Mouse (Mus musculus) thymus, postnatal 4 days (tissue): ENCODE data around the gene Ccdc88c.
"Not testable (repeated sequence)": the region's sequence is repeated elsewhere in the genome, so short reads cannot be mapped to it uniquely, and the experiment has no call there.

Experiments used
- DNase-seq: peaks from one replicate; pipeline ENCODE4 v3.0.0; 2021

The Ccdc88c gene

DNA sequence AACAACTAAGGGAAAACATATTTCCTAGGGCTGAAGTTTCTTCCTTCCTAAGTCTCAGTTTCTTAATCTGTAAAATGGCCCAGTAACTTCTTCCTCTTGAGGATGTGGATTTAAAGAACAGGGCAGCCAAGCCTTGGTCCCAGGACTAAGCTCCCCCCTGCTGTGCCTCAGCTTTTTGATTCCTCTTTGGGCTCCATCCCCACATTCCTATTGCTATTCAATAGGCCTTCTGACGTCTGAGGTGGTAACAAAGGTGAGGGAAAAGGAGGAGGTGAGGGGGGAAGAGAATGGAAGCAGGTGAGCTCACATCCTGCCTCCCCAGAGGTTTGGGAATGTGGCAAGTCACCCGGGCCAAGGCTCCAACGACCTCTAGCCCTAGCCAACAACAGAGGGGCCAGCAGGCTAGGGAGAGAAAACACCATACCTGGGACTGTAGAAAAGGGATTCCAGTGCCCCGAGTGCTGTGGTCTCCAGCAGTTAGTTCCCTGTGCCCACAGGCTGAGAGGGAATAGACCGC, 12.4 kb downstream of the Ccdc88c start:
- no peak for DNase-seq

DNA sequence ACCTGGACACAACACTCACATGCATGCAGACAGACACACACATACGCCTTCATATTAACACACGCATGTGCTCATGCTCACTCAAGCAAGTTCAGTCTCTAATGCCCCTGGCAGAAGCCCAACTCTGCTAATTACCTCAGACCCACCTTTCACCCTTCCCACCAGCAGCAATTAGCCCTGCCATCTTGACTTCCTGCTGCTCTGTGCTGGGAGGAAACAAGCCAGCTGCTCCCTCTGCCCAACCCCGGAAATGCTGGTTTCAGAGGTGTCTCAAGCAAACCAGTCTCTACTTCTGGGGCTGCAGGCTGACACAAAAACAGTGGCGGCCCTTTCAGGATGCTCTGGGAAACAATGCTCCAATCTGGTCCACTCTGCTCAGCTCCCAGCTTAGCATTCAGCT, 12.9 kb downstream of the Ccdc88c start:
- DNase-seq, result peak; percentile 79

DNA sequence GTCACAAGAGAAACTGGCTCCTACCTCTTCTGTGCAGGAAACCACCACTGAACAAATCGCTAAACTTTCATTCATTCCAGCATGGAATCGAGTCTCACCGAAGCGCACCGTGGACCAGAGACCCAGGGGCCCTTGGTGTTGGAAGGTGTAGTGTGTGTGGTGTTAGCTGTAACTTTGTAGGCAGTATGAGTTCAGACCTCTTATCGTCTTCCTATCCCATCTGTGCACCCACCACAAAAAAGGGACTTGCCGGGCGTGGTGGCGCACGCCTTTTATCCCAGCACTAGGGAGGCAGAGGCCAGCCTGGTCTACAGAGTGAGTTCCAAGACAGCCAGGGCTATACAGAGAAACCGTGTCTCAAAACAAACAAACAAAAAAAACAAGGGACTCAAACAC, 13.7 kb downstream of the Ccdc88c start:
- DNase-seq, result peak; percentile 23

DNA sequence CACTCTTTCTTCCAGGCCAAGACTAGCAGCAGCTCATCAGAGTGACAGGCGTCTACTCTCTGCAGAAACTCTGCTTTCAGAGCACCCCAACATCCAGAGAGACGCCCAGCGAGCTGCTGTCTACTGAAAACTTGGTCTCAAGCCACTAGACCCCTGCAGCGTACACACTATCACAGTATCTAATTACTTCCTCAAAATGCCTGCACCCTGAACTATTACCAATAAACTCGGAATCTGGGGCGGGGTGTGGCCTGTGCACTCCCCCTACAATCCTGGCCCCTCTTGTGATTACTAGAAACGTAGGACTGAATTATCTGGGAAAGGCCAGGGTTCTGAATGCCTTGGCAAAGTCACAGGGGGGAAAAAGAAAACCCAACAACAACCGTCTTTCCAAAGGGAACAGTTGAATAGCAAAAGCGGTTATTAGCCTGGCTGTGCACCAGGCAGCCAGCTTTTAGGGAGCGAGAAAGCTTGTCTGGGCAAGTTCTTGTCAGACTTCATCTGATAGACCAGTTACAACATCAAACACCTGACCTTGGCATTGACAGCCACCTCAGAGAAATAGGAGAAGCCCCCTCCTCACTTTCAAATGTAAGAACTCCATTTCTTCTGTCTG, 14.2 kb downstream of the Ccdc88c start:
- DNase-seq, result no peak

DNA sequence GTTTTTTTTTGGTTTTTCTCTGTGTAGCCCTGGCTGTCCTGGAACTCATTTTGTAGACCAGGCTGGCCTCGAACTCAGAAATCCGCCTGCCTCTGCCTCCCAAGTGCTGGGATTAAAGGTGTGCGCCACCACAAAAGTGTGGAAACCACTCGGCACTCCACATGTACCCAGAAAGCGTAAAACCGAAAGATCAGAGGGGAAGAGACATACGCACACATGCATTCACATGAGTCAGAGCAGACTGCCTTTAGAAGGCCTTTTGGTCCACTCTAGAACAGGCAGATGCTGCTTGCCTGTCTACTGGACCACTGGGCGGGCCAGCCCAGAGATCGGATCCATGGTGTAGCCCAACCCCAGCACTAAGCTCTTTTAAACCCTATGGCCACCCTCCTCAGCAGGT, 15.2 kb downstream of the Ccdc88c start:
- DNase-seq, result not testable (repeated sequence)

DNA sequence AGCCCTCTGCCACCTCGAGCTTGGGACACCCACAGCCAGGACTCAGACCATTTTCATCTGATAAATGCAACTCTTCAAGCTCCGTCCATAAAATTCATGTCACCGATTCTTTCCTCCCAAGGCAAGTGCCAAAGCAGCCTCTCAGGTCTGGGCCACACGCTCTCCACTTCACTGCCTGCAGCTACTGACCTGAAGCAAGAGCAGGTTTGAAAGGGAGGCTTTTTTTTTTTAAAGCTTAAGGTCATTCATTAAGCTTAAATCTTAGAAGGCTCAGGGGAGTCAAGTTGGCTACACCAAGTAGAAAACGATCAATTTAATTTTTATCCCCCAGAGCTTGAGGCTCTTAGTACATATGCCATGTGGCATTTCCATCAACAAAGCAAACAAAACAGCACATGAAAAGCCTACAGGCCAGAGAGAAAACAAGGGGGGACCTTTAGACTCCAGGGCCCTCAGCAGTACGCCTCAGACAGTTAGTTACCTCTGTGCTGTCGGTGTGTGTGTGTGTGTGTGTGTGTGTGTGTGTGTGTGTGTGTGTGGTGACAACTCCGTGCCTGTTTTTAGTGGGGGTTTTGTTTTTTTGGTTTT, 15.7 kb downstream of the Ccdc88c start:
- DNase-seq, result no peak

DNA sequence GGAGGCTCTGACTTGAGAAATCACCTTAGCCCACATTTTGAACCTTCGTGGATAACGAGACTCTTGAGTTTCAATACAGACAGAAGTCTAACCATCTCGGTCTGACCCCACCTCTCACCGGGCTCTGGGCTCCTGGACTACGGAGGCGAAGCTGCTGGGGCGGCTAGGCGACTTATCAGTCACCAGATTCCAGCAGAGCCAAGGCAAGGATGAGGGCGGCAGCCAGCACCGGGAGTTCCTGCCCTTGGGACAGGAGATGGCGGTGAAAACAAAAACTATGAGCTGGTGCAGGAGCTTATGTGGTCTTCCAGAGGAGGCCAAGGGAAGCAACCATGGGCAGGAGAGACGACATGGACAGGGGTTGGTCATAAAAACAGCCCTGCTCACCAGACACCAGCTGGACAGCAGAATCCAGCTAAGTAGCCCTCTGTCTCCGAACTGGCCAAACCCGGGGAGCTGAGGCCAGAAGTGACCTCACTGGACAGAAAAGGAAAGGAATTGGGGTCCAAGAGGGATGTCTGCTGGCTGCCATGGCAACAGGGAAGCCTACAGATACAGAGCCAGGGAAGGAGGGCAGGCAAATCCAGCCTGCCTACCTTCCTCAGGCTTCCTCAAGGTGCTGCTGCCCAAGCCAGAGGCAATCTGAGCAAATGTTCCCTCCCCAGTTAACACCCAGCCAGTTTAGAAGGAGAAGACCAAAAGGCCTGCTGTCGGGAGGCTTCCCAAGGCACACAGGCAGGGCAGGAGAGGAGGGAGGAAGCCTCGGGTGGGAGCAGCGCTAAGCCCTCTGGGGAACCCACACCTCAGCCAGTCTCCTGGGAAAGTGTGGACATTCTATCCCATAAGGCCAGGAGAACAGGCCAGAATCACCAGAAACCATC, 16.4 kb downstream of the Ccdc88c start:
- DNase-seq, result no peak

DNA sequence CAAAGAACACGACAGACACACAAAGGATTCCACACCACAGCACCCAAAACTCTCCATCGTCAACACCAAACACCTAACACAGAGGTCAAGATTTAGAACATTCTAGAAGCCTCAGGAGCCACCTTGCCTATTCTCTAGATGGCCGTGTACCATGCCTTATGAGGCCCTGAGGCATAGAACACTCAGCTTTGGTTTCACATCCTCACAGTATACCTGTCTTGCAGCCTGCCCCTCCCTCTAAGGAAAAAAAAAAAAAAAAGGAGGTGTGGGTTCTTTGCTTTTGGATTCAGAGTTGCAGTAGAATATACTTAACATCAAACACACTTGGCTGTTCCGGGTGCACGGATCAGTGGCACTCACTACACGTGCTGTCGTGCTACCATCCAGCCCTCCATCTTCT, 17.8 kb downstream of the Ccdc88c start:
- DNase-seq, result no peak

DNA sequence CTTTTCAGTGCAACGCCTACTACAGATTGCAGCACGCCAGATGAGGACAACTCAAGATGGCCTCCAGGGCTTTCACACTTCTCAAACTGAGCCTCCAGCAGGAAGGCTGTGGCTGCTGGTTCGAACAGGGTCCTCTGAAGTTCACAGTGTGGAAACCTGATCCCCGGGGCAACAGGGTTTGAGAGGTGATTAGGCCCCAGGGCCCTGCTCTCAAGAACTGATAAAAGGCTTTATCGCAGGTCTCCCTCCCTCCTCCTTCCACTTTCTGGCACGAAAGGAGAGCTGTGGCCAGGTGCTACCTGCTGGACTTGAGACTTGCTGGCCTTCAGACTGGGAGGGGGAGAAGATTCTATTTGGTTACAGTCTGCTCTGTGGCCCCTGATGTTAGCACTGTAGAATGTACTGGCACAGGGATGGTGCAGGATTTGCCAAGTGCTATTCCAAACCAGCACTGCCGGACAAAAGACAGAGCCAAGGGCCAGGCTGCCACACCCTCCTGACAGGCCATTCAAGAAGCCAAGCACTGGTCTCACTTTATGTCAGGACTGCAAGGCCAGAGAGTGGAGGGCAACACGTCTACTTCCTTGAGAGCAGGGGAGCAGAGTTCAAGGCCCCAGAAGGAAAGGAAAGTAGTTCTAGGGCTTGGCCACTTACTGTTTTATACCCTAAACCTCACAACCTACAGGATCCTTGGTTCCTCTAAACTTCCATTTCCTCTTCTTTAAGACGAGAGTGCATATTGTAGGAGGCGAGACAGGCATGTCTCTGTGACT, 18.5 kb downstream of the Ccdc88c start:
- DNase-seq, result no peak

DNA sequence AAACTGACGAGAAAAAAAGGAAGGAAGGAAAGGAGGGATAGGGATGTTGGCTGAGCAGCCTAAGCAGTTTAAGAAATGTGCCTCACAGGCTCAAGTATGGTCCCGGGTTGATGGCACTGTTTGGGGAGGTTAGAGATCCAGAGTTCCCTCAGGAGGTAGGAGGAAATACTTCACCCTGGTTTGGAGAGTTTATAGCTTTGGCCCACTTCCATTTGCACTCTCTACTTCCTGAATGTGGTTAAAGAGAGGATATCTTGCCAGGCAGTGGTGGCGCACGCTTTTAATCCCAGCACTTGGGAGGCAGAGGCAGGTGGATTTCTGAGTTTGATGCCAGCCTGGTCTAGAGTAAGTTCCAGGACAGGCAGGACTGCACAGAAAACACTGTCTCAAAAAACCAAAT, 19.6 kb downstream of the Ccdc88c start:
- DNase-seq, result no peak

DNA sequence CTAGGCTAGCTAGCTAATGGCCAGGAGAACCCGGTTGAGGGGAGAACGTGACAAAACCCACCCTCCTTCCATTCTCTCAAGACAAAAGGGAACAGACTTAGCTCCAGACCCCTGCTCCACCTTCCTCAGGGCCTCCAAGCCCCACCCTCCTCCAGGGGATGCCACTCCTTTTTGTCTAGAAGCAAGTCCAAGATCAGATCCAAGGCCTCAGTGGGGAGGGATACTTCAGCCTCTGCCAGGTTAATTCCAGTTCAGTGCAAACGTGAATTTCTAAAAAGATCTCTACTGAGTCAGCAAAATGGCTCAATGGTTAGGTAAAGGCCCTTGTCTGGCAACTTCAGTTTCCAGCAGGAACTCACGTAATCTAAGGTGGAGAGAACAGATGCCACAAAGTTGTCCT, 20.2 kb downstream of the Ccdc88c start:
- DNase-seq, result no peak

DNA sequence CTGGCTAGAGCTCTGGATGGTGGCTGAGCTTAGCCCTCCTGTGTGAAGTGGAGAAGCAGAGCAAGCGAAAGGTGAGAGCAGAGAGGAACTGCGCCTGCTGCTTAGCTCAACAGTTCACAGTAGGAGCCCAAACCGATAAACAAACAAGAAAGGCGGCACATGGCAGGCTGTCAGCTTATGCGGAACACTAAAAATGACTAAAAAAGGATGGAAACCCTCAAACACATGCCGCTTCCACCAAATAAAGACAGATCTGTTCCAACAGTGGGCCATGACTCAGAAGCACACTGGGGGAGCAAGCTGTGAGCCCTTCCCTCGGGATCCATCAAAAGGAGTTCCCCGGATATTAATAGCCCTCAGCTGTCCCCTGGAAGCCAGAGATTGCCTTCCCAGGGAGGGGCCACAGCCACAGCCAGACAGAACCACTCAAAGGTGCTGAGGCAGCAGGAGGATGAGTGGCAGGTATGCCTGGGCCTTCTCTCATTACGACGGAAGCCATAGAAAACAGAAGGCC, 20.8 kb downstream of the Ccdc88c start:
- peak; percentile 44 for DNase-seq

DNA sequence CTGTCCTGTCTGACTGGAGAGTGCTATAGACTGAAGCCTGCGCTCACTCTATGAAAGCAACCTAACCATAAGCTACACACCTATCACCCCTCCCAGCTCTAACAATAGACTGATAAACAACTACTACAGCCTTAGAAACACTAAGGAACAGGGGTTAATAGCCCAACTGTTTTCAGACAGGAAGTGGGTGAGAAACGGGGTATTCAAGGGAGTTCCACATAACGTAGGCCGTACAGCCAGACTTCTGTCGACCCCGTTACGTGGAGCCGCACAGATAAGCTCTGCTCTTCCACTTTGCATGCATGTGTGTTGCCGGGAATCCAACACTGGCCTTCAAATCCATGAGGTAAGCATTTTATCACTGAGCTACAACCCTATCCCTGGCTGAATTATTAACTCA, 21.4 kb downstream of the Ccdc88c start:
- DNase-seq, result peak; percentile 40

DNA sequence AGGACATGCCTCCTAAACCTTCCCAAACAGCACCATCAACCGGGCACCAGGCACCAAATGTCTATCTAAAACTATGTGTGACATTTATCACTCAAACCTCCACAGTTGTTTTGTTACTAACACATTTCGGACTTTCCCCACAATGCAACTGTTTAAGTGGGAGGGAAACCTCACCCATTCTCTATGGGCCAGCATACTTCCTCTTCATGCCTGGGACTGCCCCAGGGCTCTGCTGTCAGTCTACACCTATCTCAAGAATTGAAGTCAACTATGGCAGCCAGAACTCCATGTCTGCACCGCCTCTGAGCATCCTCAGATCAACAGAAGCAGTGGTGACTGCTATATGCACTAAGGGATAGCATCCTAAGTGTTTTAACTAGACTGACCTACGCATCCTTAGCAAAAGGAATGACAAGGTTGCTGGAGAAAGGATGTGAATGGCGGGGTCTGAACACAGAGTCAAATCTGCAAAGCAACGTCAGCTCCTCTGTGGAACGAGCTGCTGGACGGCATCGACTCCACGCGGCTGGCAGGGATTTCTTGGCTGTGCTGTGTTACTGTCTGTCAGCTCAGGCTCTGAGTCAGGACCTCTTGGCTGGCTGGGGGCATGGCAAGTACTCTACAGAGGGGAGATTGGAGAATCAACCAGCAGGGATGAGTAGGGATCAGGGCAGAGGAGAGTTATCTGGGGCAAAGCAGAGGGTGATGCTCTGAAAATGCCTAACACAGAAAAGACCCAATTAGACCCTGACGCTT, 23.0 kb downstream of the Ccdc88c start:
- DNase-seq, result peak; percentile 18

DNA sequence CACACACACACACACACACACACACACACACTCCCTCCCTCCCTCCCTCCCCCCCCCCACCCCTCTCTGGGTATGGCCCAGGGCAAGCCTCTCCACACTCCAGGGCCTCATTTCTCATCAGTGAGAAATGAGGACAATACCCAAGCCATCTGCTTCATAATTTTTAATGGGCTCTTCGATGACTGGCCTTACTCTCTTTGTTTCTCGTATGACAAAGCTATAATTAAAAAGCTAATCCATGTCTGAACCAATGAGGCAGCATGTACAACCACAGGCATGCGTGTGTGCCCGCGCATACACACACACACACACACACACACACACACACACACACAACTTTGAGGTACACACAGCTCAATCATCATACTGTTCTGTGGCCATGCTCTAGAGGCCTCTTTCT, 23.9 kb downstream of the Ccdc88c start:
- no peak for DNase-seq

DNA sequence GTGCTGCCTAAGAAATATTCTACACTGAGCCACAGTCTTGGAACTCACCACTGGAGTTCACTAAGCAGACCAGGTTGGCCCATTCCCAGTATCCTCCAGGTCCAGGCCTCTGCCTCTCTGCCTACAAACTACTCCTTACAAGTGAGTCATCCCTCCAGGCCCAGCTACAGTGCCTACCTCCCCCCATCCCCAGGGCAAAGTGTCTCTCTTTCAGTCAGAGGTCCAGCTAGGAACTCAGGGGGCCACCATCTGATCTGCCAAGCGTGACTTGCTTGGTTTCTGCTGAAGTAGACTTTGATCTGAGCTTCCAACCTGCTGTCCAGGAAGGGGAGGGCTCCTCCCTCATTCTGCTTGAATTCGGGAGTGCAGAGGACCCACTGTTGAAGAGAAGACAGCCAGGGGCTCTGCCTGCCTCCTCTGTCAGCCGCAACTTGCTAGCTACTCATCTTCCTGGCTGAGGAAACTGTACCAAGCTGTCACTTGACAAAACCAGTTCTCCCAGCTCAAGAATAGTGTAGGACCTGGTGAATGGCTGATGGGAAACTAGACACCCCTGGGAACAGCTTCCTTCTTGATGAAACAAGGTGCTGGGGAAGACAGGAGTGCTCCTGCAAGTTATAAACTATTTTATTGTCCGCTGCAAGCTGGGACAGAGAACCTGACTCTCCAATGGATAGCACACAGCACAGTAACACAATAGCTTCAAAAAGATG, 25.9 kb downstream of the Ccdc88c start:
- peak; percentile 14 for DNase-seq

DNA sequence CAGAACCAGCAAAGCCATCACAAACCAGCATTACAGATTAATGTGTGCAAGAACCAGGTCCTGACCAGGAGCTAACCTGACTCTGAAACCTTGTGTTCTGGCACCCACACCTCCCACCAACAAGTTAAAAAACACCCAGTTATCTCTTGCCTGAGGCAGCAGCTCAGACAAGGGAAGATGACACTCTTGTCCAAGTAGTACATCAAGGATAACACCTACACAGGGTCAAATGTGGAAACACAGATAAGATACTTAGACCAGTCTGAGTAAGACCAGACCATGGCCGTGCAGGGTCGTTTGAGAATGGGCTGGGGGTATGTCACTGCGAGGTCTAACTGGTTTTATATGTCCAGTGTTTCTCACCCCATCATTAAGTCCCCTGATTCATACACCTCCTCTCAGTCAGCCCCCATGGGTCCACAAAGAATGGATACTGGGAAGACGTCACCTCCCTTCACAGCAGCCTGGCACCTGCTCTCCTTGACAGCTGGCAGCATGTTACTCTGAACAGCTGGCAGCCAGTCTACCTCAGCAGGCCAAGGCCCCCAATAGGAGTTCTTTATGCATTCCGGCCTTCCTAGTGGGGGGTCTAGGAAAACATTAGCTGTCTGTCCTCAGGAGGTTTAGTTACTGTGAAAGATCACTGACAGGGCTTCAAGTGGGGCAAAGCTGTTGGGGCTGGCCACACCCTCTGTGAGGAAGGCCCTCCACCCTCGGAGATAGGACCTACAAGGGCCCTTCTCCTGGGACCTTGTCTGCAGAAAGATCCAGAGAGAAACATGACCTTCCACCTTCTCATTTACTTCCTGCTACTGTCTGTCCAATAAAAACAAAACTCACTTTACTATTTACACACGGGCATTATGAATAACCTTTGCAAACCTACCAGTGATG, 29.5 kb downstream of the Ccdc88c start:
- no peak for DNase-seq

DNA sequence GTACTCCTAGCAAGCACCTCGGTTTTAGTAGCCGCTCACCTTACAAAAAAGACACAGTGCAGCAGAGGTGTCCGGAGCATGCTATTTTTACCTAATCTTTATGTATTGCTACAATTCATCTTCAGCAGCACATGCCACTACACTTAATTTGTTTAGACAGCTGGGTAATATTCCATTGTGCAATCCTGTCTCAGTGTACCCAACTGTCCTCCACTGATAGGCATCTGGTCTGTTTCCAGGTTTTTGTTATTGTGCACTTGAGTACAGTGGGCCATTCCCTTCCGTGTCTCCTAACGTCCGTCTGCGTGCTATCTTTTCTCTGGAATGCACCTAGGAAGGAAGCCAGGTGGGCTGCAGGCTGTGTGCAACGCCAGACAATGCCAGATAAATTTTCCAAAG, 30.3 kb downstream of the Ccdc88c start:
- no peak for DNase-seq

DNA sequence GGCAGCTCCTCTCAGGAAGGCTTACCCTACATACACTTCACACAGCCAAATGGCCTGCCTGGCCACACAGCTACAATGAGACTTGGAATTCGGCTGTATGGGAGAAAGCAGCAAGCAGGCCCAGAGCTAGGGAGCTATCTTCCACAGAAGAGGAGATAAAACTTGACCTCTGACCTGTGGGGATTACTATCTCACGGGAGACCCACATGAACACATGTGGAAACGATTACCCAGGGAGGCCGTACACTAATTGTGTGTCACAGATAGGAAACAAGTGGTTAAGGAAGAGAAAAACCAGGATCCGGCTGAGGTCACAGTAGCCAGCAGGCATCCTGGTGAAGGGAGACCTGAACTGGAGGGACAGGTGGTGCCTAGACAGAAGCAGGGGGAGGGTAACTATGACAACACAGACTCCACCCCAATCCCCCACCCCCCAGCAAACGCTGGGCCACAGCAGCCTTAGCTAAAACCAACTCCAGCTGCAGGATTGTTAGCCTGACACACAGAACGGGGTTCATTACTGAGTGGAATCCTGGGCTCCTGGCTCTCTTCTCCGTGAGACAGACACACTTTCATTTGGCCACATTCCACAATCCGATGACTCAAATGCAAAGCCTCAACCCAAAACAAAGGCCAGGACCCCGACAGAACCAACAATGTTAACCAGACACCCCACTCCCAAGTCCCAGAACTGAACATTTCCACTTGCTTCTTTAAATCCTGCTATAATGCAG, 30.9 kb downstream of the Ccdc88c start:
- DNase-seq, result no peak
